Mouse (Mus musculus): ENCODE data around the gene Calml3. TPM values are rescaled to one million over a fixed set of nuclear protein-coding genes. Genes with fewer than 3 reads are reported as not detected.
"Not testable (repeated sequence)": the region's sequence is repeated elsewhere in the genome, so short reads cannot be mapped to it uniquely, and the experiment has no call there.

Calml3 gene
- 0.29 and 0.39 TPM in 2 replicates for polyA plus RNA-seq (2014; fragmentation: Nextera tagmentation; extraction: Ambion mirVana)

GRCm38 (mm10) chr13:3804186-3804585 lies at the start of gene Calml3:
Gene Calml3 (minus strand): TSS chr13:3804316.
- WGBS, result 76% methylated on average over 13 of the region's 13 CpGs
- Histone ChIP-seq H3K4me3 (ENCODE audit: low read depth, low read length) (no peak within 1 kb of the TSS), H3K27ac (replicated peaks; ENCODE audit: low read depth, low read length) (no peak within 1 kb of the TSS), H3K4me1 (ENCODE audit: control insufficient read depth, insufficient read depth, low read length) (no peaks in the 10 kb centered on the region), H3K36me3 (replicated peaks; ENCODE audit: control insufficient read depth, insufficient read depth, low read depth, low read length) (no peaks in the 10 kb centered on the region), H3K9ac (replicated peaks; ENCODE audit: low read length) (no peak within 1 kb of the TSS), H3K9me3 (replicated peaks; ENCODE audit: control insufficient read depth, low read length) (no peaks in the 10 kb centered on the region), H3K27me3 (ENCODE audit: control insufficient read depth, insufficient read depth, low read length) (no peaks in the 10 kb centered on the region), H3K4me2 (ENCODE audit: low read depth, low read length) (no peak within 1 kb of the TSS)
- no peak for DNase-seq (ENCODE audit: low spot score)
- ATAC-seq (replicated peaks; ENCODE audit: insufficient number of reproducible peaks, low FRiP score, low TSS enrichment, low read depth), result no peak

- no peak overlapping the region for H3K9ac ChIP-seq (replicated peaks; ENCODE audit: low read length)
- WGBS, result 75% methylated on average over 1 of the region's 1 CpGs
- ATAC-seq (replicated peaks; ENCODE audit: insufficient number of reproducible peaks, low FRiP score, low TSS enrichment, low read depth) (no peak), DNase-seq (ENCODE audit: low spot score) (no peak)
- H3K27ac ChIP-seq (replicated peaks; ENCODE audit: low read depth, low read length), result no peak overlapping the region
- H3K4me2 ChIP-seq (ENCODE audit: low read depth, low read length), result no peak overlapping the region
- H3K4me3 ChIP-seq (ENCODE audit: low read depth, low read length), result no peak overlapping the region
- no peaks in the 10 kb centered on the region for H3K36me3 ChIP-seq (replicated peaks; ENCODE audit: control insufficient read depth, insufficient read depth, low read depth, low read length)
- no peaks in the 10 kb centered on the region for H3K4me1 ChIP-seq (ENCODE audit: control insufficient read depth, insufficient read depth, low read length)
- no peaks in the 10 kb centered on the region for H3K9me3 ChIP-seq (replicated peaks; ENCODE audit: control insufficient read depth, low read length)
- no peaks in the 10 kb centered on the region for H3K27me3 ChIP-seq (ENCODE audit: control insufficient read depth, insufficient read depth, low read length)
Measured at GRCm38 (mm10) chr13:3850330-3850729, 46.2 kb upstream of the Calml3 start.

GRCm38 (mm10) chr13:3840662-3841061 lies 36.5 kb upstream of the Calml3 start:
- not testable (repeated sequence) for ATAC-seq (replicated peaks; ENCODE audit: insufficient number of reproducible peaks, low FRiP score, low TSS enrichment, low read depth); DNase-seq (ENCODE audit: low spot score); H3K27ac ChIP-seq (replicated peaks; ENCODE audit: low read depth, low read length); H3K9me3 ChIP-seq (replicated peaks; ENCODE audit: control insufficient read depth, low read length); H3K4me2 ChIP-seq (ENCODE audit: low read depth, low read length); H3K4me3 ChIP-seq (ENCODE audit: low read depth, low read length); H3K4me1 ChIP-seq (ENCODE audit: control insufficient read depth, insufficient read depth, low read length); H3K27me3 ChIP-seq (ENCODE audit: control insufficient read depth, insufficient read depth, low read length); H3K9ac ChIP-seq (replicated peaks; ENCODE audit: low read length); H3K36me3 ChIP-seq (replicated peaks; ENCODE audit: control insufficient read depth, insufficient read depth, low read depth, low read length)

GRCm38 (mm10) chr13:3837312-3837807 lies 33.2 kb upstream of the Calml3 start, which contains the start of gene Calm4:
Gene Calm4 (plus strand): TSS chr13:3837757.
- not testable (repeated sequence) for H3K27ac ChIP-seq (replicated peaks; ENCODE audit: low read depth, low read length); H3K4me3 ChIP-seq (ENCODE audit: low read depth, low read length); H3K4me2 ChIP-seq (ENCODE audit: low read depth, low read length); DNase-seq (ENCODE audit: low spot score); H3K9ac ChIP-seq (replicated peaks; ENCODE audit: low read length); H3K36me3 ChIP-seq (replicated peaks; ENCODE audit: control insufficient read depth, insufficient read depth, low read depth, low read length); H3K9me3 ChIP-seq (replicated peaks; ENCODE audit: control insufficient read depth, low read length); H3K4me1 ChIP-seq (ENCODE audit: control insufficient read depth, insufficient read depth, low read length); H3K27me3 ChIP-seq (ENCODE audit: control insufficient read depth, insufficient read depth, low read length); ATAC-seq (replicated peaks; ENCODE audit: insufficient number of reproducible peaks, low FRiP score, low TSS enrichment, low read depth)

- not testable (repeated sequence) for H3K9ac ChIP-seq (replicated peaks; ENCODE audit: low read length); DNase-seq (ENCODE audit: low spot score); ATAC-seq (replicated peaks; ENCODE audit: insufficient number of reproducible peaks, low FRiP score, low TSS enrichment, low read depth); H3K27me3 ChIP-seq (ENCODE audit: control insufficient read depth, insufficient read depth, low read length); H3K27ac ChIP-seq (replicated peaks; ENCODE audit: low read depth, low read length); H3K36me3 ChIP-seq (replicated peaks; ENCODE audit: control insufficient read depth, insufficient read depth, low read depth, low read length); H3K4me3 ChIP-seq (ENCODE audit: low read depth, low read length); H3K4me1 ChIP-seq (ENCODE audit: control insufficient read depth, insufficient read depth, low read length); H3K4me2 ChIP-seq (ENCODE audit: low read depth, low read length); H3K9me3 ChIP-seq (replicated peaks; ENCODE audit: control insufficient read depth, low read length)
Measured at GRCm38 (mm10) chr13:3833644-3834043, 29.5 kb upstream of the Calml3 start.

- 79% methylated on average over 2 of the region's 2 CpGs for WGBS
Measured at GRCm38 (mm10) chr13:3832450-3832849, 28.3 kb upstream of the Calml3 start.

GRCm38 (mm10) chr13:3831994-3832393 lies 27.9 kb upstream of the Calml3 start:
- Histone ChIP-seq H3K4me1 (ENCODE audit: control insufficient read depth, insufficient read depth, low read length) (no peaks in the 10 kb centered on the region), H3K27me3 (ENCODE audit: control insufficient read depth, insufficient read depth, low read length) (no peaks in the 10 kb centered on the region), H3K9ac (replicated peaks; ENCODE audit: low read length) (no peak overlapping the region), H3K4me2 (ENCODE audit: low read depth, low read length) (no peak overlapping the region), H3K36me3 (replicated peaks; ENCODE audit: control insufficient read depth, insufficient read depth, low read depth, low read length) (no peaks in the 10 kb centered on the region), H3K4me3 (ENCODE audit: low read depth, low read length) (no peak overlapping the region), H3K9me3 (replicated peaks; ENCODE audit: control insufficient read depth, low read length) (no peaks in the 10 kb centered on the region), H3K27ac (replicated peaks; ENCODE audit: low read depth, low read length) (no peak overlapping the region)
- ATAC-seq (replicated peaks; ENCODE audit: insufficient number of reproducible peaks, low FRiP score, low TSS enrichment, low read depth), result no peak
- DNase-seq (ENCODE audit: low spot score), result no peak
- 81% methylated on average over 1 of the region's 1 CpGs for WGBS

More at GRCm38 (mm10) chr13:3832450-3832849, 28.3 kb upstream of the Calml3 start:
- Histone ChIP-seq H3K4me3 (ENCODE audit: low read depth, low read length) (no peak overlapping the region), H3K36me3 (replicated peaks; ENCODE audit: control insufficient read depth, insufficient read depth, low read depth, low read length) (no peaks in the 10 kb centered on the region), H3K4me1 (ENCODE audit: control insufficient read depth, insufficient read depth, low read length) (no peaks in the 10 kb centered on the region), H3K27me3 (ENCODE audit: control insufficient read depth, insufficient read depth, low read length) (no peaks in the 10 kb centered on the region), H3K9me3 (replicated peaks; ENCODE audit: control insufficient read depth, low read length) (no peaks in the 10 kb centered on the region), H3K4me2 (ENCODE audit: low read depth, low read length) (no peak overlapping the region), H3K9ac (replicated peaks; ENCODE audit: low read length) (no peak overlapping the region), H3K27ac (replicated peaks; ENCODE audit: low read depth, low read length) (no peak overlapping the region)
- DNase-seq (ENCODE audit: low spot score), result no peak
- ATAC-seq (replicated peaks; ENCODE audit: insufficient number of reproducible peaks, low FRiP score, low TSS enrichment, low read depth), result no peak

- H3K9ac ChIP-seq (replicated peaks; ENCODE audit: low read length), result no peak overlapping the region
- no peaks in the 10 kb centered on the region for H3K27me3 ChIP-seq (ENCODE audit: control insufficient read depth, insufficient read depth, low read length)
- H3K4me2 ChIP-seq (ENCODE audit: low read depth, low read length), result no peak overlapping the region
- no peaks in the 10 kb centered on the region for H3K4me1 ChIP-seq (ENCODE audit: control insufficient read depth, insufficient read depth, low read length)
- no peaks in the 10 kb centered on the region for H3K36me3 ChIP-seq (replicated peaks; ENCODE audit: control insufficient read depth, insufficient read depth, low read depth, low read length)
- no peak for DNase-seq (ENCODE audit: low spot score)
- H3K9me3 ChIP-seq (replicated peaks; ENCODE audit: control insufficient read depth, low read length), result no peaks in the 10 kb centered on the region
- WGBS, result 79% methylated on average over 5 of the region's 5 CpGs
- H3K4me3 ChIP-seq (ENCODE audit: low read depth, low read length), result no peak overlapping the region
- H3K27ac ChIP-seq (replicated peaks; ENCODE audit: low read depth, low read length), result no peak overlapping the region
- no peak for ATAC-seq (replicated peaks; ENCODE audit: insufficient number of reproducible peaks, low FRiP score, low TSS enrichment, low read depth)
Measured at GRCm38 (mm10) chr13:3831546-3831945, 27.4 kb upstream of the Calml3 start.
